Mouse (Mus musculus): Measurements from ENCODE around the gene Nek1.

DNA sequence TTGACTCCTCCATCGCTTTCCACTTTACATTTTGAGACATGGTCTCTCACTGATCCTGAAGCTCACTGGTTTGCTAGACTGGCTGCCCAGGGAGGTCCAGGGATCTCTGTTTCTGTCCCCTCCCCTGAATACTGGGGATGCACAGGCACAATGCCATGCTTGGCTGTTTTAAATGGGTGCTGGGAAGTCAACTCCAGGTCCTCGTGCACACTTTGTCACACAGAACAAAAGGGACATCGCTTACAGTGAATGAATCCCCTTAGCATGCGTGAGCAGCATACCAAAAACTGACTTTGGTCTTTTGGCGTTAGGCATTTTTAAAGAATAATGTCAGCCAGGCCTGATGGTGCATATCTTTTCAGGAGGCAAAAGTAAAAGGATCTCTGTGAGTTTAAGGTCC lies 155.7 kb downstream of the Nek1 start:
- TF ChIP-seq CTCF (IDR thresholded peaks at IDR 0.05; ENCODE audit: low read depth) (no peak), EP300 (IDR thresholded peaks at IDR 0.05; ENCODE audit: low read depth) (no peak)
